In genomic region chr6:53621295-53621694, GRCm38 (mm10) we compare ENCODE assay signal across 17 mouse cellular contexts.
"Had no signal": no experiment of that assay in that cellular context is flagged by ENCODE, and none has a peak within 500 bp of the region (broad histone marks: within the 10 kb centered on the region; RNA-seq: fewer than 3 reads in every experiment).

No protein-coding gene starts in this region.

- H3K4me2 ChIP-seq: liver, embryonic 15.5 days; lung, embryonic 15.5 days; midbrain, embryonic 11.5 days; midbrain, embryonic 13.5 days; midbrain, embryonic 15.5 days; neural tube, embryonic 12.5 days; stomach, embryonic 15.5 days had no signal

- ATAC-seq: liver, postnatal 0 days; midbrain, embryonic 13.5 days; midbrain, embryonic 15.5 days had no signal

- H3K36me3 ChIP-seq: liver, embryonic 15.5 days; lung, embryonic 15.5 days; midbrain, embryonic 13.5 days; midbrain, embryonic 15.5 days; neural tube, embryonic 12.5 days; stomach, embryonic 15.5 days had no signal

- H3K9me3 ChIP-seq: liver, embryonic 15.5 days; lung, embryonic 15.5 days; megakaryocyte, embryonic 14.5 days; midbrain, embryonic 13.5 days; midbrain, embryonic 15.5 days; neural tube, embryonic 12.5 days; stomach, embryonic 15.5 days had no signal

- H3K9ac ChIP-seq: liver, embryonic 15.5 days; liver, postnatal 0 days; lung, embryonic 15.5 days; midbrain, embryonic 13.5 days; midbrain, embryonic 15.5 days; neural tube, embryonic 12.5 days; stomach, embryonic 15.5 days had no signal

- H3K4me3 ChIP-seq: liver, embryonic 15.5 days; lung, embryonic 15.5 days; midbrain, embryonic 13.5 days; midbrain, embryonic 15.5 days; neural tube, embryonic 12.5 days; stomach, embryonic 15.5 days had no signal

- DNase-seq: liver, postnatal 0 days; lung, adult 2 months; lung, postnatal 10 days; lung, postnatal 36 days; right cerebral cortex, postnatal 14 days; thymus, adult 18-20 months; thymus, postnatal 14 days; thymus, postnatal 36 days had no signal

- H3K4me1 ChIP-seq: liver, embryonic 15.5 days; lung, embryonic 15.5 days; midbrain, embryonic 15.5 days; neural tube, embryonic 12.5 days; stomach, embryonic 15.5 days had no signal

- H3K27ac ChIP-seq: liver, embryonic 15.5 days; lung, embryonic 15.5 days; macrophage; midbrain, embryonic 13.5 days; midbrain, embryonic 15.5 days; neural tube, embryonic 12.5 days; stomach, embryonic 15.5 days had no signal

- H3K27me3 ChIP-seq: liver, embryonic 15.5 days; lung, embryonic 15.5 days; midbrain, embryonic 15.5 days; neural tube, embryonic 12.5 days; stomach, embryonic 15.5 days had no signal
